Mouse (Mus musculus) CH12.LX (cell line): ENCODE data around the gene Gmcl1. TPM values are rescaled to one million over a fixed set of nuclear protein-coding genes. Genes with fewer than 3 reads are reported as not detected.

Experiments
- DNase-seq: peaks from one replicate; pipeline ENCODE4 v3.0.0-alpha.2; 2013; ENCODE audit errors: extremely low read depth
- H3K27ac ChIP-seq: 2 replicates; pipeline ENCODE4 v1.5.1; 2012; ENCODE audit warnings: low read depth, mild to moderate bottlenecking, control low read depth, moderate library complexity; ENCODE audit not compliant: insufficient read depth
- H3K27me3 ChIP-seq: replicated peaks from 2 replicates; pipeline ENCODE3; 2012; ENCODE audit warnings: inconsistent platforms
- H3K36me3 ChIP-seq, 2 experiments: replicated peaks in 1 of 2; 2 replicates each; pipeline versions ENCODE3 to v1.6.1; 2012; ENCODE audit warnings: inconsistent platforms in 1 of 2, low read length in 1 of 2, mild to moderate bottlenecking in 1 of 2, mixed read lengths in 1 of 2, moderate library complexity in 1 of 2; ENCODE audit not compliant: control insufficient read depth in 1 of 2, insufficient read depth in 1 of 2
- H3K4me1 ChIP-seq, 2 experiments: 2 replicates each; pipeline ENCODE4 v1.6.1; 2012; ENCODE audit warnings: inconsistent platforms in 1 of 2, moderate library complexity in 1 of 2; ENCODE audit not compliant: insufficient read depth in 2 of 2, control insufficient read depth in 1 of 2
- H3K4me2 ChIP-seq: 2 replicates; pipeline ENCODE4 v1.6.1; 2012; ENCODE audit warnings: low read depth, mild to moderate bottlenecking, control low read depth; ENCODE audit not compliant: poor library complexity, insufficient read depth, severe bottlenecking
- H3K4me3 ChIP-seq, 3 experiments: fragments of 150-350 bp in 1 of 3; sonication (generic) in 1 of 3; replicated peaks in 1 of 3; 2 replicates each; pipeline versions ENCODE3 to v1.5.1; 2011 to 2012; ENCODE audit warnings: low read depth in 2 of 3, low read length in 2 of 3, mild to moderate bottlenecking in 2 of 3, moderate library complexity in 2 of 3, control low read depth in 1 of 3, improper control_type of control experiment in 1 of 3, inconsistent platforms in 1 of 3, mixed read lengths in 1 of 3; ENCODE audit not compliant: poor library complexity in 1 of 3
- H3K79me2 ChIP-seq: replicated peaks from 2 replicates; pipeline ENCODE4 v1.6.1; 2012; ENCODE audit warnings: mild to moderate bottlenecking, moderate library complexity; ENCODE audit not compliant: control insufficient read depth, poor library complexity, insufficient read depth, severe bottlenecking; ENCODE audit errors: extremely low read depth
- H3K9ac ChIP-seq: 2 replicates; pipeline ENCODE4 v1.6.1; 2012; ENCODE audit warnings: low read depth, mild to moderate bottlenecking, control low read depth, moderate library complexity; ENCODE audit not compliant: insufficient read depth
- H3K9me3 ChIP-seq: replicated peaks from 2 replicates; pipeline ENCODE3; 2012; ENCODE audit warnings: low read length, inconsistent platforms, mixed read lengths
- BHLHE40 ChIP-seq: IDR thresholded peaks from 2 replicates; pipeline ENCODE4 v1.6.1; 2011; ENCODE audit warnings: mild to moderate bottlenecking, low read depth, low read length, improper control_type of control experiment
- CHD1 ChIP-seq: IDR thresholded peaks from 2 replicates; pipeline ENCODE4 v1.6.1; 2012; ENCODE audit warnings: low read depth, low read length, improper control_type of control experiment, inconsistent platforms
- CHD2 ChIP-seq: IDR thresholded peaks from 2 replicates; pipeline ENCODE4 v1.6.1; 2011; ENCODE audit warnings: low read length, improper control_type of control experiment
- CTCF ChIP-seq, 2 experiments: IDR thresholded peaks in 1 of 2; conservative IDR thresholded peaks in 1 of 2; 2 replicates each; pipeline ENCODE4 v1.5.1; 2011 to 2012; ENCODE audit warnings: low read depth in 2 of 2, low read length in 2 of 2, improper control_type of control experiment in 1 of 2, inconsistent platforms in 1 of 2, mild to moderate bottlenecking in 1 of 2, moderate library complexity in 1 of 2
- E2F4 ChIP-seq: IDR thresholded peaks from 2 replicates; pipeline ENCODE4 v1.6.1; 2011; ENCODE audit warnings: low read depth, low read length, improper control_type of control experiment; ENCODE audit not compliant: insufficient replicate concordance
- ELF1 ChIP-seq: IDR thresholded peaks from 2 replicates; pipeline ENCODE4 v1.6.1; 2014; ENCODE audit warnings: low read depth, mild to moderate bottlenecking, inconsistent platforms, low read length, improper control_type of control experiment
- EP300 ChIP-seq: IDR thresholded peaks from 2 replicates; pipeline ENCODE4 v1.6.1; 2011; ENCODE audit warnings: low read length, improper control_type of control experiment
- ETS1 ChIP-seq: conservative IDR thresholded peaks from 2 replicates; pipeline ENCODE4 v1.6.1; 2012; ENCODE audit warnings: low read depth, mild to moderate bottlenecking, inconsistent platforms, low read length, improper control_type of control experiment, moderate library complexity
- GABPA ChIP-seq: IDR thresholded peaks from 2 replicates; pipeline ENCODE4 v1.6.1; 2012; ENCODE audit warnings: low read depth, low read length, improper control_type of control experiment, inconsistent platforms; ENCODE audit not compliant: insufficient replicate concordance
- JUN ChIP-seq: IDR thresholded peaks from 2 replicates; pipeline ENCODE4 v1.6.1; 2011; ENCODE audit warnings: low read depth, mild to moderate bottlenecking, low read length, improper control_type of control experiment, moderate library complexity; ENCODE audit not compliant: insufficient read depth
- KAT2A ChIP-seq: IDR thresholded peaks from 2 replicates; pipeline ENCODE4 v1.6.1; 2012; ENCODE audit warnings: low read length, improper control_type of control experiment, inconsistent platforms; ENCODE audit not compliant: insufficient replicate concordance
- MAFK ChIP-seq: IDR thresholded peaks from 2 replicates; pipeline ENCODE4 v1.6.1; 2011; ENCODE audit warnings: low read length, improper control_type of control experiment; ENCODE audit not compliant: insufficient replicate concordance
- MAX ChIP-seq: IDR thresholded peaks from 2 replicates; pipeline ENCODE4 v1.6.1; 2011; ENCODE audit warnings: low read length, improper control_type of control experiment
- MAZ ChIP-seq: IDR thresholded peaks from 2 replicates; pipeline ENCODE4 v1.6.1; 2012; ENCODE audit warnings: low read depth, mild to moderate bottlenecking, inconsistent platforms, low read length, improper control_type of control experiment, moderate library complexity
- MEF2A ChIP-seq: IDR thresholded peaks from 2 replicates; pipeline ENCODE4 v1.6.1; 2014; ENCODE audit warnings: low read depth, mild to moderate bottlenecking, inconsistent platforms, low read length, improper control_type of control experiment, borderline replicate concordance
- MYC ChIP-seq: IDR thresholded peaks from 2 replicates; pipeline ENCODE4 v1.6.1; 2011; ENCODE audit warnings: low read depth, mild to moderate bottlenecking, improper control_type of control experiment, low read length
- NELFE ChIP-seq: IDR thresholded peaks from 2 replicates; pipeline ENCODE4 v1.6.1; 2011; ENCODE audit warnings: low read depth, low read length, improper control_type of control experiment
- NRF1 ChIP-seq: IDR thresholded peaks from 2 replicates; pipeline ENCODE4 v1.6.1; 2014; ENCODE audit warnings: low read depth, mild to moderate bottlenecking, inconsistent platforms, low read length, improper control_type of control experiment, moderate library complexity
- PAX5 ChIP-seq: IDR thresholded peaks from 2 replicates; pipeline ENCODE4 v1.6.1; 2012; ENCODE audit warnings: low read length, inconsistent platforms, mixed read lengths
- POLR2A ChIP-seq: IDR thresholded peaks from 2 replicates; pipeline ENCODE4 v1.6.1; 2011; ENCODE audit warnings: low read depth, mild to moderate bottlenecking, improper control_type of control experiment, low read length
- POLR2AphosphoS2 ChIP-seq: IDR thresholded peaks from 2 replicates; pipeline ENCODE4 v1.6.1; 2011; ENCODE audit warnings: low read depth, low read length, improper control_type of control experiment
- RCOR1 ChIP-seq: conservative IDR thresholded peaks from 2 replicates; pipeline ENCODE4 v1.6.1; 2012; ENCODE audit warnings: low read depth, mild to moderate bottlenecking, inconsistent platforms, low read length, improper control_type of control experiment
- SIN3A ChIP-seq: IDR thresholded peaks from 2 replicates; pipeline ENCODE4 v1.6.1; 2012; ENCODE audit warnings: low read length, improper control_type of control experiment, inconsistent platforms
- TBP ChIP-seq: conservative IDR thresholded peaks from 2 replicates; pipeline ENCODE4 v1.6.1; 2011; ENCODE audit warnings: low read depth, low read length, improper control_type of control experiment
- TCF12 ChIP-seq: IDR thresholded peaks from 2 replicates; pipeline ENCODE4 v1.6.1; 2014; ENCODE audit warnings: low read depth, mild to moderate bottlenecking, inconsistent platforms, low read length, improper control_type of control experiment
- UBTF ChIP-seq: IDR thresholded peaks from 2 replicates; pipeline ENCODE4 v1.6.1; 2012; ENCODE audit warnings: low read depth, mild to moderate bottlenecking, inconsistent platforms, low read length, improper control_type of control experiment, moderate library complexity
- USF2 ChIP-seq: conservative IDR thresholded peaks from 2 replicates; pipeline ENCODE4 v1.6.1; 2011; ENCODE audit warnings: low read depth, low read length, improper control_type of control experiment
- ZC3H11A ChIP-seq: IDR thresholded peaks from 2 replicates; pipeline ENCODE4 v1.6.1; 2012; ENCODE audit warnings: low read depth, mild to moderate bottlenecking, inconsistent platforms, low read length, improper control_type of control experiment
- ZKSCAN1 ChIP-seq: IDR thresholded peaks from 2 replicates; pipeline ENCODE4 v1.6.1; 2012; ENCODE audit warnings: low read depth, inconsistent platforms, low read length, improper control_type of control experiment, borderline replicate concordance
- ZMIZ1 ChIP-seq: IDR thresholded peaks from 2 replicates; pipeline ENCODE4 v1.6.1; 2012; ENCODE audit warnings: low read depth, mild to moderate bottlenecking, inconsistent platforms, low read length, improper control_type of control experiment
- ZNF384 ChIP-seq: IDR thresholded peaks from 2 replicates; pipeline ENCODE4 v1.6.1; 2012; ENCODE audit warnings: low read depth, low read length, improper control_type of control experiment, inconsistent platforms
- dilution Hi-C: fragments of 300-500 bp; cut with MboI; formaldehyde crosslinking; loops from 2 replicates; pipeline ENCODE4 v1.14.3; 2020; ENCODE audit warnings: low sequenced_read_pairs; ENCODE audit not compliant: extremely low pct_unique_long_range_greater_than_20kb, extremely low pct_ligation_motif_present
- in situ Hi-C: fragments of 300-500 bp; cut with MboI; formaldehyde crosslinking; loops from 3 replicates; pipeline ENCODE4 v1.14.3; 2019; ENCODE audit warnings: low sequenced_read_pairs, low pct_ligation_motif_present, low pct_unique_long_range_greater_than_20kb, mixed read lengths
- polyA plus RNA-seq: library from polyadenylated mRNA; unstranded; fragments of >175 nt; gene quantifications from 2 replicates; pipeline ENCODE4 v1.2.1, GENCODE M21; 2012; ENCODE audit warnings: low read depth; ENCODE audit not compliant: insufficient read length
- total RNA-seq, 2 experiments: library from RNA; depleted of rRNA; stranded (reverse); fragments of 300-350 nt in 1 of 2; fragments of >200 nt in 1 of 2; gene quantifications; 2 replicates each; pipeline ENCODE4 v1.2.3; 2012 to 2014

Gene Gmcl1
- total and polyA plus RNA-seq, 3 experiments: 8.4 to 10.4 (median 9.9) TPM

GRCm38 (mm10) chr6:86658501-86658900 is 74.7 kb downstream of the Gmcl1 start:
- no peak overlapping the region for H3K27ac ChIP-seq
- DNase-seq: no peak
- no peaks in the 10 kb centered on the region for H3K27me3 ChIP-seq
- H3K36me3 ChIP-seq: peaks cover 7 to 21% of the 10 kb centered on the region in 2 experiments
- H3K9me3 ChIP-seq: no peaks in the 10 kb centered on the region
- no peak for TF ChIP-seq PAX5
- TF ChIP-seq POLR2A: no peak
- no peak for TF ChIP-seq NRF1
- no peak for TF ChIP-seq ZKSCAN1
- TF ChIP-seq MEF2A: no peak
- no peak for TF ChIP-seq KAT2A
- TF ChIP-seq POLR2AphosphoS2: no peak
- no peak for TF ChIP-seq MAX
- TF ChIP-seq MAFK: no peak
- H3K4me3 ChIP-seq: no peak overlapping the region
- H3K4me2 ChIP-seq: no peak overlapping the region
- no peak overlapping the region for H3K9ac ChIP-seq
- in situ Hi-C loops (no loop called here), dilution Hi-C loops (no loop called here)
- H3K4me1 ChIP-seq: peaks cover 8 to 30% of the 10 kb centered on the region in 2 experiments
- H3K79me2 ChIP-seq: no peaks in the 10 kb centered on the region

GRCm38 (mm10) chr6:86654270-86654916 is 78.8 kb downstream of the Gmcl1 start:
- dilution Hi-C loops: no loop called here
- Histone ChIP-seq H3K27me3 (no peaks in the 10 kb centered on the region), H3K36me3 (peaks cover 23 to 43% of the 10 kb centered on the region in 2 experiments), H3K79me2 (no peaks in the 10 kb centered on the region), H3K27ac (no peak overlapping the region), H3K9ac (no peak overlapping the region), H3K4me1 (peaks cover 8 to 18% of the 10 kb centered on the region in 2 experiments), H3K4me2 (no peak overlapping the region), H3K9me3 (no peaks in the 10 kb centered on the region), H3K4me3 (no peak overlapping the region)
- peak; percentile 49 for DNase-seq
- in situ Hi-C loops: no loop called here
- TF ChIP-seq E2F4 (no peak), RCOR1 (no peak), EP300 (0 out of 2 replicates have a peak, but pooled peaks have one; percentile 10), NELFE (no peak), POLR2AphosphoS2 (no peak), USF2 (no peak), GABPA (no peak), POLR2A (no peak), JUN (no peak), ZNF384 (no peak), ZKSCAN1 (no peak), SIN3A (no peak), CHD1 (no peak), ELF1 (no peak), BHLHE40 (peak; percentile 21; the same call in 1 of the 2 replicates), UBTF (no peak), MEF2A (no peak), ZMIZ1 (no peak), ETS1 (no peak), CHD2 (no peak), TCF12 (no peak), MAZ (no peak), ZC3H11A (no peak), CTCF (conservative IDR thresholded peaks at IDR 0.05 in 1 of 2, IDR thresholded peaks at IDR 0.05 in 1 of 2; ENCODE audit: low read depth in 2 of 2, low read length in 2 of 2) (peak in 1 of 2 experiments; percentile 30; a peak in 2 of 4 replicates), TBP (no peak), MAFK (no peak), MYC (peak; percentile 58; the same call in 1 of the 2 replicates), PAX5 (no peak)
